Mouse (Mus musculus): ENCODE measurements around the gene Gm20498. TPM values are rescaled to one million over a fixed set of nuclear protein-coding genes. Genes with fewer than 3 reads are reported as not detected.
"Not testable (repeated sequence)": the region's sequence is repeated elsewhere in the genome, so short reads cannot be mapped to it uniquely, and the experiment has no call there.

Gene Gm20498
- 32.0 and 37.7 TPM in 2 replicates for polyA plus RNA-seq (2015; fragmentation: Nextera tagmentation; extraction: Ambion mirVana)

- Histone ChIP-seq H3K4me2 (peak within 1 kb of the TSS; percentile 68), H3K36me3 (no peaks in the 10 kb centered on the region), H3K4me1 (replicated peaks) (peaks cover 21% of the 10 kb centered on the region), H3K27ac (peak within 1 kb of the TSS; percentile 87), H3K4me3 (peak within 1 kb of the TSS; percentile 78), H3K9me3 (no peaks in the 10 kb centered on the region), H3K27me3 (no peaks in the 10 kb centered on the region), H3K9ac (peak within 1 kb of the TSS; percentile 89)
- peak; percentile 96 for ATAC-seq (ENCODE audit: low FRiP score)
- WGBS, result 0% methylated on average over 46 of the region's 46 CpGs
Measured at GRCm38 (mm10) chr12:81532316-81533028, at the start of gene Gm20498, which contains the start of gene Synj2bp. Gm20498 (minus strand) TSS chr12:81532905. Synj2bp (minus strand) TSS chr12:81532911.

DNA sequence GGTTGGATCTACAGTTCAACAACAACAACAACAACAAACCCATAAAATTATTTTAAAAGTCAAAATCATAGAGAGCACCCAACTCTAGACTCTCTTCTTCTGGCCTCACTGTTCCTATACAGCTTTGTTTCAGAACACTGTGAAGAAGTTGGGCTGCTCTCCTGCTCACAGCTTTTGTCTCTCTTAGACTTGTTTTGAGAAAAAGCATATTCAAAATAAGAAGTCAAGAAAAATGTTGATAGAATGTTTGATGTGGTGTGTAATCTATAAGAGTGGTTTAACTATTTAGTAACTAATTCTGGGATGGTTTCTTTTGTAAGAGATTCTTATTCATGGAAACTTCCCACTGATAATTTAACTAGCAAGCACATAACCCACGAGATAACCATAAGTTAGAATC is 35.7 kb upstream of the Gm20498 start, which contains the start of gene Adam21:
TSS of gene Adam21 (minus strand) at position 101 of the 400 bp plus-strand sequence.
- no peaks in the 10 kb centered on the region for H3K27me3 ChIP-seq
- no peak within 1 kb of the TSS for H3K4me3 ChIP-seq
- no peaks in the 10 kb centered on the region for H3K9me3 ChIP-seq
- 96% methylated on average over 1 of the region's 1 CpGs for WGBS
- no peaks in the 10 kb centered on the region for H3K4me1 ChIP-seq (replicated peaks)
- ATAC-seq (ENCODE audit: low FRiP score), result no peak
- no peak within 1 kb of the TSS for H3K4me2 ChIP-seq
- H3K9ac ChIP-seq, result no peak within 1 kb of the TSS
- H3K36me3 ChIP-seq, result peaks cover 28% of the 10 kb centered on the region
- H3K27ac ChIP-seq, result no peak within 1 kb of the TSS

DNA sequence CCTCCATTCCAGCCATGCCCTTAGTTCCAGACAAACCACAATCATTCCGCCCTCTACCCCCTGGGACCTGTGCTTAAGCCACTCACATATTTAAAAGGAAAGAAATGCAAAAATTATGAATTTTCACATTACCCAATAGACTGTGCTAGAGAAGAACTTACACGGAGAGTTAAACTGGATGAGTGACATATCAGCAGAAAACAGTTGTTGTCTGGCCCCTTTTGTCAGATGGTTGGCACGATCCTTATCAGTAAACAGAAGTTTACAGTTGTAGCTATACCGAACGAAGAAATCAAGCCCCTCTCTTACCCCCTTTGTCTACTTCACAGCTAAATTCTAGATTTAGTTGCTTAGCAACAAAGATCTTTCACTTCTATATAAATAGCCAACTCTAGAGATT is 35.2 kb upstream of the Gm20498 start:
- Histone ChIP-seq H3K4me3 (no peak overlapping the region), H3K9me3 (no peaks in the 10 kb centered on the region), H3K27ac (no peak overlapping the region), H3K4me1 (replicated peaks) (no peaks in the 10 kb centered on the region), H3K4me2 (no peak overlapping the region), H3K9ac (no peak overlapping the region), H3K36me3 (peaks cover 24% of the 10 kb centered on the region), H3K27me3 (no peaks in the 10 kb centered on the region)
- ATAC-seq (ENCODE audit: low FRiP score), result no peak
- WGBS, result 83% methylated on average over 5 of the region's 5 CpGs

- H3K27ac ChIP-seq, result no peak overlapping the region
- WGBS, result 97% methylated on average over 3 of the region's 3 CpGs
- H3K9me3 ChIP-seq, result no peaks in the 10 kb centered on the region
- H3K27me3 ChIP-seq, result no peaks in the 10 kb centered on the region
- H3K4me2 ChIP-seq, result no peak overlapping the region
- no peak overlapping the region for H3K9ac ChIP-seq
- no peak for ATAC-seq (ENCODE audit: low FRiP score)
- no peak overlapping the region for H3K4me3 ChIP-seq
- no peaks in the 10 kb centered on the region for H3K4me1 ChIP-seq (replicated peaks)
- H3K36me3 ChIP-seq, result 0 out of 2 replicates have a peak, but pooled peaks cover 3% of the 10 kb centered on the region
Measured at GRCm38 (mm10) chr12:81564173-81564572, 31.5 kb upstream of the Gm20498 start.

DNA sequence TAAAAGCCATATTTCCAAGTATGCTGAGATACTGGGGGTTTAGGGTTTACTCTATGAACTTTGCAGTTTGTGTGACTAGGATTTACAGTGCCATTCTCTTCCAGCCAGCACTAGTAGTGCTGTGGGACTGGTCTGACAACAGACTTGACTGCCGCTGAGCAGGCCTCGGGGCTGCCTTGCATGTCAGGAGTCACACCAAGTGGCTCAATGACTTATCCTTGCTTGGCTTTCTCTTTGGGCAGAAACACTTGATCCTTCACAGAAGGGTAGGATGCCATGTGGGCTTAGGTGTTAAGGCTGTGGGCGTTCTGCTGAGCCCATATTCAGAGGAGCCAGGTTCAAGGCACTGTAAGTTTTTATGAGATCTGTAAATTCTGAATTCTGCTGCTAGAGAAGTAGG is 16.6 kb upstream of the Gm20498 start:
- no peak for ATAC-seq (ENCODE audit: low FRiP score)
- peaks cover 3% of the 10 kb centered on the region; the same call in 1 of the 2 replicates for H3K9me3 ChIP-seq
- no peaks in the 10 kb centered on the region for H3K27me3 ChIP-seq
- 91% methylated on average over 3 of the region's 3 CpGs for WGBS
- H3K27ac ChIP-seq, result no peak overlapping the region
- no peaks in the 10 kb centered on the region for H3K4me1 ChIP-seq (replicated peaks)
- H3K4me2 ChIP-seq, result no peak overlapping the region
- H3K9ac ChIP-seq, result no peak overlapping the region
- H3K36me3 ChIP-seq, result no peaks in the 10 kb centered on the region
- no peak overlapping the region for H3K4me3 ChIP-seq

DNA sequence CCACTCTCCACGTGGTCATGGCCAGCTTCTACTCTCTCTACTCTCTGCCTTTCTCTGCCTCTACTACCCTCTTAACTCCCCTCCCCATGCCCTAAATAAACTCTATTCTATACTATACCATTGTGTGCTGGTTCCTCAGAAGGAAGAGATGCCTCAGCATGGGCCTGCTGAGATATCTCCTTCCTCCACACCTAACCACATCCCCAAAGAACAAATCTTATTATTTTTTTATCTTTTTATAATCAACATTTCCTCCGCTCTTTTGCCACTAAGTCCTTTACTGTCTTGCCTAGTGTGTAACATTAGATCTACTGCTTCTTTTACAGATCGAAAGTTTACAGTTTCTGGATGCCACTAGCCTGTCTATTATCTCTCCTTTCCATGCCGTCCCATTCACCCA is 14.5 kb upstream of the Gm20498 start:
- no peaks in the 10 kb centered on the region for H3K36me3 ChIP-seq
- no peak overlapping the region for H3K9ac ChIP-seq
- WGBS, result 74% methylated on average over 4 of the region's 4 CpGs
- no peaks in the 10 kb centered on the region for H3K27me3 ChIP-seq
- ATAC-seq (ENCODE audit: low FRiP score), result no peak
- no peaks in the 10 kb centered on the region for H3K4me1 ChIP-seq (replicated peaks)
- H3K4me3 ChIP-seq, result no peak overlapping the region
- no peak overlapping the region for H3K27ac ChIP-seq
- H3K4me2 ChIP-seq, result no peak overlapping the region
- peaks cover 3% of the 10 kb centered on the region; the same call in 1 of the 2 replicates for H3K9me3 ChIP-seq

DNA sequence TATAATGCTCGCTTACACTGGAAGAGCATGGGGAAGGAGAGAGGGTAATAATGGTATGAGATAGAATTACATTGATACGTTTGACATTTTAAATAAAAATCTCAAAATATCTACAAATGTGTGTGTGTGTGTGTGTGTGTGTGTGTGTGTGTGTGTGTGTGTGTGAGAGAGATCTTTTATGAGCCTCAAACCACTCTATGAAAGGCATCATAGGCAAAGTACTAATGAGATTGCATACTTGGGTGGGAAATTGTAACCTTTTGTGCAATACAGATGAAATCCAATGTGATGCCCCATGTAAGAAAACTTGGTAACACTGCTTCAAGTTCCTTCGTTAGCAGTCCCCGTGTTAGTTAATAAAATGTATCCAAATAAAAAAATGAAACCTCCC is 319 bp upstream of the Gm20498 start:
- H3K27me3 ChIP-seq, result no peaks in the 10 kb centered on the region
- H3K9ac ChIP-seq, result peak overlapping the region; percentile 89
- H3K4me1 ChIP-seq (replicated peaks), result peaks cover 21% of the 10 kb centered on the region
- 35% methylated on average over 4 of the region's 4 CpGs for WGBS
- H3K4me2 ChIP-seq, result peak overlapping the region; percentile 68
- ATAC-seq (ENCODE audit: low FRiP score), result 0 out of 2 replicates have a peak, but pooled peaks have one; percentile 67
- H3K4me3 ChIP-seq, result peak overlapping the region; percentile 78
- H3K36me3 ChIP-seq, result no peaks in the 10 kb centered on the region
- no peaks in the 10 kb centered on the region for H3K9me3 ChIP-seq
- peak overlapping the region; percentile 87 for H3K27ac ChIP-seq

- not testable (repeated sequence) for H3K4me3 ChIP-seq; H3K27me3 ChIP-seq; H3K4me2 ChIP-seq; H3K9me3 ChIP-seq; H3K9ac ChIP-seq; H3K36me3 ChIP-seq; ATAC-seq (ENCODE audit: low FRiP score); H3K27ac ChIP-seq
- peaks cover 21% of the 10 kb centered on the region for H3K4me1 ChIP-seq (replicated peaks)
- WGBS, result 80% methylated on average over 8 of the region's 8 CpGs
Measured at GRCm38 (mm10) chr12:81530587-81530986, 2.1 kb downstream of the Gm20498 start.

DNA sequence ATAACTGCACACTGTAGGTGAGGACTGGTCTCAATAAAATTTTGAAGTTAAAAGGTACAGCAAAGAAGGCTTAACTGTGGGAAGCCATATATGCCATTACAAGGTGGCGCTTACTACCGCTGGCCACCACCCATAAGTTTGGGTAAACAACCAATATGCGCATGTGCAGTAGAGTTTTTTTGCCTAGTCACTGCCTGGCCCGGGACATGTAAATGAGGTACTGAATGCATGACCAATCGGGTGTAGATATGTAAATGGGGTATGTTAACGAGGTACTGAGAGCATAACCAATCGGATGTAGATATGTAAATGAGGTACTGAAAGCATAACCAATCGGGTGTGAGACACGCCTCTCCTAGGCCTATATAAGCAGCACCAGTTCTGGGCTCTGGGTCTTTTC is 35.8 kb downstream of the Gm20498 start:
- H3K36me3 ChIP-seq, result peaks cover 26% of the 10 kb centered on the region
- H3K9me3 ChIP-seq; H3K27ac ChIP-seq; H3K9ac ChIP-seq; H3K27me3 ChIP-seq; H3K4me1 ChIP-seq (replicated peaks); H3K4me3 ChIP-seq; H3K4me2 ChIP-seq; ATAC-seq (ENCODE audit: low FRiP score): not testable (repeated sequence)
- 95% methylated on average over 9 of the region's 9 CpGs for WGBS

- peaks cover 11% of the 10 kb centered on the region for H3K36me3 ChIP-seq
- no peak overlapping the region for H3K27ac ChIP-seq
- ATAC-seq (ENCODE audit: low FRiP score), result no peak
- H3K4me3 ChIP-seq, result no peak overlapping the region
- peaks cover under 1% of the 10 kb centered on the region; the same call in 1 of the 2 replicates for H3K4me1 ChIP-seq (replicated peaks)
- H3K27me3 ChIP-seq, result no peaks in the 10 kb centered on the region
- 88% methylated on average over 5 of the region's 5 CpGs for WGBS
- H3K9ac ChIP-seq, result no peak overlapping the region
- H3K9me3 ChIP-seq, result no peaks in the 10 kb centered on the region
- no peak overlapping the region for H3K4me2 ChIP-seq
Measured at GRCm38 (mm10) chr12:81490491-81490890, 42.2 kb downstream of the Gm20498 start.

DNA sequence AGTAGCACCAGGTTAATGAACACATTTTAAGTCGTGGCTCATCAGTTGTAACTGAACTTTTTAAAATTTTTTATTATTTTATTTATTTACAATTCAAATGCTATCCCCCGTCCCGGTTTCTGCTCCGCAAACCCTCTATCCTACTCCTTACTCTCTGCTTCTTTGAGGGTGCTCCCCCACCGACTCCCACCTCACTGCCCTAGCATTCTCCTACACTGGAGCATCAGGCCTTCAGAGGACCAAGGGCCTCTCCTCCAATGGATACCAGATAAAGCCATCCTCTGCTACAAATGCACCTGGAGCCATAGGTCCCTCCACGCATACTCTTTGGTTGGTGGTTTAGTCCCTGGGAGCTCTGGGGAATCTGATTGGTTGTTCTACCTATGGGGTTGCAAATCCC is 47.4 kb downstream of the Gm20498 start:
- H3K9ac ChIP-seq, result peak overlapping the region; percentile 79; the same call in 1 of the 2 replicates
- H3K9me3 ChIP-seq, result no peaks in the 10 kb centered on the region
- peak overlapping the region; percentile 97 for H3K27ac ChIP-seq
- H3K4me2 ChIP-seq, result peak overlapping the region; percentile 69
- no peaks in the 10 kb centered on the region for H3K27me3 ChIP-seq
- peaks cover 11% of the 10 kb centered on the region; the same call in 1 of the 2 replicates for H3K4me1 ChIP-seq (replicated peaks)
- no peaks in the 10 kb centered on the region for H3K36me3 ChIP-seq
- WGBS, result 45% methylated on average over 6 of the region's 6 CpGs
- ATAC-seq (ENCODE audit: low FRiP score), result peak; percentile 34
- peak overlapping the region; percentile 70 for H3K4me3 ChIP-seq

GRCm38 (mm10) chr12:81484727-81485191 is 47.9 kb downstream of the Gm20498 start, which contains the start of gene Cox16:
Cox16 (minus strand) TSS chr12:81485127.
- under 1% methylated on average over 31 of the region's 31 CpGs for WGBS
- H3K9me3 ChIP-seq, result no peaks in the 10 kb centered on the region

More at GRCm38 (mm10) chr12:81484727-81485191, 47.9 kb downstream of the Gm20498 start, which contains the start of gene Cox16:
- peak; percentile 99 for ATAC-seq (ENCODE audit: low FRiP score)
- Histone ChIP-seq H3K27me3 (no peaks in the 10 kb centered on the region), H3K4me1 (replicated peaks) (peaks cover 11% of the 10 kb centered on the region; the same call in 1 of the 2 replicates), H3K9ac (peak within 1 kb of the TSS; percentile 79), H3K4me2 (peak within 1 kb of the TSS; percentile 69), H3K4me3 (peak within 1 kb of the TSS; percentile 70), H3K27ac (peak within 1 kb of the TSS; percentile 97), H3K36me3 (no peaks in the 10 kb centered on the region)
